Mouse (Mus musculus) cerebellum, adult 11-12 months (tissue): Measurements from ENCODE around the gene Pgm1.

Experiments used
- DNase-seq: peaks from one replicate; pipeline ENCODE4 v3.0.0; 2022

The Pgm1 gene

GRCm38 (mm10) chr4:99929149-99929612 is at the start of gene Pgm1:
Gene Pgm1, plus strand, starts transcription at chr4:99929414.
- DNase-seq: peak; percentile 91

GRCm38 (mm10) chr4:99881882-99882281 is 47.3 kb upstream of the Pgm1 start:
- no peak for DNase-seq

- DNase-seq: no peak
These were observed 46.8 kb upstream of the Pgm1 start for GRCm38 (mm10) chr4:99882405-99882804.

- DNase-seq: no peak
These were observed 15.2 kb upstream of the Pgm1 start for GRCm38 (mm10) chr4:99913894-99914451.

- no peak for DNase-seq
These were observed 2.8 kb upstream of the Pgm1 start for GRCm38 (mm10) chr4:99926380-99926779.

- no peak for DNase-seq
These were observed 693 bp upstream of the Pgm1 start for GRCm38 (mm10) chr4:99928521-99928920.

GRCm38 (mm10) chr4:99929613-99930517 is 651 bp downstream of the Pgm1 start, which contains the start of gene Itgb3bp:
Gene Itgb3bp, minus strand, starts transcription at chr4:99929813.
- peak; percentile 86 for DNase-seq

- DNase-seq: peak; percentile 31
These were observed 1.5 kb downstream of the Pgm1 start for GRCm38 (mm10) chr4:99930518-99931239.

- no peak for DNase-seq
These were observed 2.0 kb downstream of the Pgm1 start for GRCm38 (mm10) chr4:99931240-99931580.

- no peak for DNase-seq
These were observed 2.6 kb downstream of the Pgm1 start for GRCm38 (mm10) chr4:99931807-99932206.

- DNase-seq: no peak
These were observed 5.6 kb downstream of the Pgm1 start for GRCm38 (mm10) chr4:99934859-99935258.

- no peak for DNase-seq
These were observed 7.1 kb downstream of the Pgm1 start for GRCm38 (mm10) chr4:99936278-99936677.

GRCm38 (mm10) chr4:99939711-99940505 is 10.7 kb downstream of the Pgm1 start:
- DNase-seq: no peak

GRCm38 (mm10) chr4:99941655-99942414 is 12.6 kb downstream of the Pgm1 start:
- no peak for DNase-seq

GRCm38 (mm10) chr4:99944606-99945005 is 15.4 kb downstream of the Pgm1 start:
- no peak for DNase-seq

- DNase-seq: no peak
These were observed 15.8 kb downstream of the Pgm1 start for GRCm38 (mm10) chr4:99945011-99945410.

- DNase-seq: no peak
These were observed 17.3 kb downstream of the Pgm1 start for GRCm38 (mm10) chr4:99946516-99946915.

GRCm38 (mm10) chr4:99947192-99947591 is 18.0 kb downstream of the Pgm1 start:
- DNase-seq: no peak

- no peak for DNase-seq
These were observed 18.7 kb downstream of the Pgm1 start for GRCm38 (mm10) chr4:99947896-99948295.

GRCm38 (mm10) chr4:99953904-99954303 is 24.7 kb downstream of the Pgm1 start:
- no peak for DNase-seq

GRCm38 (mm10) chr4:99955396-99955795 is 26.2 kb downstream of the Pgm1 start:
- no peak for DNase-seq

- DNase-seq: no peak
These were observed 28.0 kb downstream of the Pgm1 start for GRCm38 (mm10) chr4:99957186-99957585.
